Mouse (Mus musculus) fibroblast of lung, adult 2 months (primary cell): Measurements from ENCODE around the gene a.

Source experiments
- DNase-seq: peaks from one replicate; pipeline ENCODE4 v3.0.0-alpha.2; 2011; ENCODE audit warnings: low read depth

Gene a

DNA sequence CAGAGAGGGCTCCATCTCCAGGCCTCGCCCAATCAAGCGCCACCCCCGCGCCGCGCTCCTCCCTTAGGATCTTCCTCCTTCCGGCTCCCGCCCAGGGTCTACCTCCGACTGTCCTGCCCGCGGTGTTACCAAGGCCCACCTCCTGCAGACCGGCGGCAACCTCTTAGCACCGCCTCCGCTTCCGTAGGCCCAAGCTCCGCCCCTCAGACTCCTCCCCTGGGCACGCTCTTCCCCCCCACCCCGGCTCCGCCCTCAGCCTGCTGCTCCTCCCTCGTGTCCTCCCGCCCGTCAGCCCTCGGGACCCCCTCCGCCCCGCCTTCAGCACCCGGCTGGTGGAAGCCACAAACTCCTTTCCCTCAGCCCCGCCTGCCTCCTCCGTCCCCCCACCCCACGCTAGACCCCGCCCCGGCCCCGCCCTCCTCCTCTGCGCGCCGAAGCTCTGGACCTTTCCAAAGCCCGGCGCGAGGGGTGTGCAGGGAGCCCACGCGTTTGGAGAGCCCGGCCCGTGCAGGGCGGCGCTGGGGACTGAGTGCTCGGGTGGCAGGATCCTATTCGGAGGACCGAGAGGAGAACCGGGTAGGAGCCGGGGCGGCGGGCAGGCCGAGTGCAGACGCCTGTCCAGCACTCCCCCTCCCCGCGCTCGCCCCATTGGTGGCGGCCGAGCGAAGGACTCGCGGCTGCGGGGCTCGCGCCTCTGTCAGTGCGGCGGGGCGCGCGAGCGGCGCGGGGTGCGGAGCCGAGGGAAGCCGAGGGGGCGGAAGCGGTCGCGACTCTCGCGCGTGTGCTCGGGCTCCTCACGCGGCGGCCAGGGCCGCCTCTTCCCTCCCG lies at the start of gene a, which contains the start of gene Raly:
a (plus strand) TSS at position 747 of the 828 bp plus-strand sequence.
Raly (plus strand) TSS at position 441 of the 828 bp plus-strand sequence.
- DNase-seq: peak; percentile 91

DNA sequence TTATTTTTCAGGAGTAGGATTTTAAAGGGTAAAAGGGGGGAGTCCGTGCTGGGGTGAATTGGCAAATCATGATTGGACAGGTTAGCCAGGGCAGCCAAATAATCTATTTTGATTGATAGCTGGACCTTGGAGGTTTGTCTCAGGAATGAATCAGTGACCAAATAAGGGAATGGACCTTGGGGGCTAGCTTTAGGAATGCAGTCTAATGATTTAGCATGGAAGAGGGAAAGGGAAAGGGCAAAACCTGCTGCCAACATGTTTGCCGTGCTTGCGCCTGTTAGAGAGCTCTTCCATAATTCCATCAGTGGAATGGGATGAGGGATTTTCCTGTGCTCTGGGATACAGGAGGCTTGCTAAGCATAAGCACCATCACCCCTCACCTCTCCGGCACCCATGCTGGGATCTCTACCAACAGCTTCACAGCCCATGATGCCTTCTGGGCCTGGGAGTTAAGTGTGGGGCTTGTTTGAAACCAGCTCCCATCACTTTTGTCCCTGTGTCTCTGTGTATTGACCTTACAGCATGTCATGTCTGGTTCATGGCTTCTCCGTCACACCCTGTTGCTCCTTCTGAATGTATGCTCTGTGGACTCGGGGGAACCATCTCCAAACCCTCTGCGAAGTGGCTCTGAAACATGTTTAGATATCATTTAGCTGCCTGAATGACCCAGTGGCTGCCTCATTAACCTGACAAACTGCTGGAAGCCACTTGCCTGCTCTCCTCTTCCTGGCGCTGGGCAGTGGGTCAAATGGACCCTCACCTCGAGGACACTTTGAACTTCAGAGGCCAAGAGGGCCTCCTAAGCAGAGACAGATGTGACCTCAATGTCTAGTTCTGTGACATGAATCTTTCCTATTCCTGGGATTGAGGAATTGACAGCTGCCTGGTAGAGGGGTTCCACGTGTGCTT lies 48.0 kb upstream of the a start:
- DNase-seq: no peak

DNA sequence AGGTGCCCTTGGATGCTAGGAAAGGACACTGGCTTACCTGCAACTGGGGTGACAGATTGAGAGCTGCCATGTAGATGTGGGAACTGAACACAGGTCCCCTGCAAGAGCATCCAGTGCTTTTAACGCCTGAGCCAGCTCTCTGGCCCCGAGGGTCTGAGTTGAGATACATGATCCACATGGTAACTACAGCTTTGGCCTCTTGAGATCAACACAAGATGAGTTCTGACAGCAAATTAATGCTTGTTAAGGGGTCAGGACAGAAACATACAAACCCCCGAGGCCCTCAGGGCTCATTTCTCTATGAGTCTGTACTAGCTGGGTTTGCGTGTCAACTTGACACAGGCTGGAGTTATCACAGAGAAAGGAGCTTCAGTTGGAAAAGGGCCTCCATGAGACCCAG lies 47.3 kb upstream of the a start:
- DNase-seq: no peak

DNA sequence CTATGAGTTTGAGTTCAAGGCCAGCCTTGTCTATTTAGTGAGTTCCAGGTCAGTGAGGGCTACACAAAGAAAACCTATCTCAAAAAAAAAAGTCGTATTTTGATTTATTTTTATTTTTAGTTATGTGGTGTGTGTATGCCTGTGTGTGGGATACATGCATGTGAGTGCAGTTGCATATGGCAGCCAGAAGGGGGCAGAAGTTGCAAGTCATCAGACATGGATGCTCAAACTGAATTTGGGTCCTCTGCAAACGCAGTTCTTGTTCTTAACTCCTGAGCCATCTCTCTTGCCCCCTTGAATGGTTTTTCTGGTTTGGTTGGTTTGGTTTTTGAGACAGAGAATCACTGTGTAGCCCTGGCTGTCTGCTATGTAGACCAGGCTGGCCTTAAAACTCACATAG lies 42.8 kb upstream of the a start:
- no peak for DNase-seq

DNA sequence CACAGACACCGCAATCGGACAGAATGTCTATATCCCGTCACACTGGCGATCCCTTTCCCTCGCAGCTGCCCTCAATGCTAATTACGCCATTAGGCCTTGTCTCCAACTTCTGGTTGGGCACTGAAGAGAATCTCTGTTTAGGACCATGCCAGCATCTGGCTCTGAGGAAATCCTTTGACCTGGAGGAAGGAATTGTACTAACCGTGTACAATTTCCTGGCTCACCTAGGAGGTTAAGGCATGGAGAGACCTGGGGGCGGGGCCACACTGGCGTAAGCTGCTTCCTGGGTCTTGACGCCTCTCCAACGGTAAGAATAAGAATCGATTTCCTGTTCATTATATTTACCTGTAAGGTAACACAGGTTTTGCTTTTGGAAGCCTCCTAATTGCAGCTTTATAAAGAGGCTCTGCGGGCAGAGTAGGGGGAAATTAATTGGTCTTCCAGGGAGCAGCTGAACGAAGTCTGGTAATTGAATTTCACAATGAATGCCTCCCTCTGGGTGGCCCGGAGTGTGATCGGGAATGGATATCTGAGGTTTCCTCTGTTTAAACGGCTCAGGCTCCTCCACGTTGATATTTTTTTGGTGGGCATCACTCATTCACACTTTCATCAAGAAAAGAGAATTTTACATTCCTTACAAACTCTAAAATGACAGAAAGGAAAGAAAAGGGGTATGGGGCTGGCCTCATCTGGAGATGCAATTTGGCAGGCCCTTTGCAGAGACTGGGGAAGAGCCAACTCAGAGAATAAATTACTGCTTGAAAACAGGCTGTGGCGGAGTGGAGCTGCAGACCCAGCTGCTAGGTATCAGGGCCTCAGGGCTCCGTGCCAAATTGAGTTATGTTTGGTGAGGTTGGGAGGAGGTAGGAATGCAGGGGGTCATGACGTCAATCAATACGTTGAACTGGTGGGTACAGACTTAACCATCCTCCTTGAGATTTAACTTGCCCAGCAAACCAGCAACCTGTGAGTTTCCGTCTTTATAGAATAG lies 41.9 kb upstream of the a start:
- DNase-seq: no peak

DNA sequence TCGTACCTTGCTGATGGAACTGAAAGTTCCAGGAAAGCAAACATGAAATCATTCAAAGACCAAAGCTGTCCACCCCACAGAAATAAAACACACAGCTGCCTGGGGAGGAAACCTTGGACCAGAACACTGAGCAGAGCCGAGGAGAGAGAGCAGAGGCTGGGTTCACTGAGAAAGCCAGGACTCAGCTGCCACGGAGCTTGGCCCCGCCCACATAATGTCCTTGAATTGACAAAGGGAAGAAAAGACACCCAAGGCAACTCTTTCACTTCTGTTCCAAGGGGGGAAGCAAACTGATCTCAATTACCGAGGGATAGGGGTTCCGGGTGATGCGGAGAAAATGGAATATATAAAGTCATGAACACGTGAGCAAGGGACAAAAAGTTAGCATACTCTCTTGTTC lies 39.3 kb upstream of the a start:
- no peak for DNase-seq

DNA sequence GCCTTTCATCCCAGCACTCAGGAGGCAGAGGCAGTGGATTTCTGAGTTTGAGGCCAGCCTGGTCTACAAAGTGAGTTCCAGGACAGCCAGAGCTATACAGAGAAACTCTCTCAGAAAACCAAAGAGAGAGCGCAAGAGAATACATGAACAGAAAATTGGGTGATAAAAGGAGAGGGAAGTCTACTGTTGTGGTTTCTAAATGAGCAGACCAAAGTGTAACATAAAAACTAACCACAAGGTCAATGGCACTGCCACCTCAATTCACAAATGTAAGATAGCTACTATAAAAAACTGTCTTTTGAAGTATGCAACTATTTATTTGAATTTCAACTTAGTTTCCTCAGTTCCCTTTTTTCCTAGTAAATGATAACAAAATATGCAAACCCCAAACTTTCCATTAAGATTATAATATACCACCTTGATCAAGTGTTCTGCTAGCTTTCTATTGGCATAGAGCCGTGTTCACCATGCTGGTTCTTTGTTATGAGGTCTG lies 37.1 kb upstream of the a start:
- DNase-seq: no peak

DNA sequence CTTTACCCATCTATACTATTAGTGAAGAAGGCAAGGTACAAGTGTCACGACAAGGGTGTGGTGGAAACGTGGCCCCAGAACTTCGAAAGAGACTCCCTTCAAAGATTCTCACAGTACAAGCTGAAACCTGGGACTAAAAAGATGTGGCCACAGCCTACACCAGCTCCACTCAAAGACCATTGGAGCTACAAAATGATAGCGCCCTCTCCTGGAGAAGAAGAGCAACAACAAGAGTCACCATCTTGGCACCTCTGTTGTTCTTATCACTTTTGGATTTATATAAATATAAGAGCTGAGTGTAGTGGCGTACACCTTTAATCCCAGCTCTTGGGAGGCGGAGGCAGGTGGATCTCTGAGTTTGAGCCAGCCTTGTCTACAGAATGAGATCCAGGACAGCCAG lies 35.4 kb upstream of the a start:
- no peak for DNase-seq

DNA sequence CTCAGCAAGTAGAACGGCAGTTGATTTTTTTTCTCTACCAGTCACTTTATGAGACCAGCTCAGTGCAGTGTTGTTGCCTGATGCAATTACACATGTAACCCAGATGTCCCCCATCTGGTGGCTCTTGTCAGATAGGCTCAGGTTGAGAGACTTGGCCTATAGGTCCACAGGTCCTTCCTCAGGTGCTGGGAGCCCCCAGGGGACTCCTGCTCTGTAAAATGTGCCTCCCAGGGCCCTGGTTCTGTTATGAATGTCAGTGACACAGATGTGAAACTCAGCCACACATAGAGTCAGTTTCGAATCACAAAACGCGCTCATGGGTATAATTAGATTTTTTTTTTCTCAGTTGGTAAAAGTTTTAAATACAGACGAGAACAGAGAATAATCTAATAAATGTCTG lies 33.5 kb upstream of the a start:
- no peak for DNase-seq

DNA sequence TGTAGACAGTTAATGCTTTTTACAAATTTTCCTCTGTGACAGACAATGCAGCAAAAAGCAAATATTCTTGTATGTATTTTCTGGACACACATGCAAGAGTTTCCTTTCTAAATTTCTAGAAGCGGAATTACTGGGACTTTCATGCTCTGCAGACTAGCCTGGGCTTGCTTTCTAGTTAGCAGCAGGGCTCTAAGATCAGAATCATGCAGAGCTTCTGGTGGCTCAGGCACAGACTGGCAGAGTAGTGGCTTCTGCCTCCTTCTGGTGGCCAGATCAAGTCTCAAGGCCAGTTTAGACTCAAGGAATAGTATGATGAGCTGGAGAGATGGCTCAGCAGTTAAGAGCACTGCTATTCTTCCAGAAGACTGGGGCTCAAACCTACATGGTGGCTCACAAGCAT lies 32.7 kb upstream of the a start:
- no peak for DNase-seq

DNA sequence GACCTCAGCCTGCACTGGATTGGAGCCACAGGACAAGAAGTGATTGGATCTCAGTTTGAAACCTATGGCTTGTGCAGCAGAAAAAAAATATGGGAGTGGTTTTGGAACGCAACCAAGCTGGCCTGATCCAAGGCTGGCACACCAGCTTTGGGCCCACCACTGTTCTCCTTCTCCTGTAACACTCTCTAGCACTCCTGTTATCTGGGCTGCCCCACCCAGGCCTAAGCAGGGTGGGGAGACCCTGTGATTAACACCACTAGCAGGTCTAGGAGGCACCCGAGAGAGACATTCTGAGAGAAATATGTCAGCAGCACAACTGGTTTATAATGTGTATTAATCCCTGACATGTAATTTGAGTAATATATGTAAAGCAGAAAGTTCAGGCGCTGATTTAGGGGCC lies 28.0 kb upstream of the a start:
- no peak for DNase-seq

DNA sequence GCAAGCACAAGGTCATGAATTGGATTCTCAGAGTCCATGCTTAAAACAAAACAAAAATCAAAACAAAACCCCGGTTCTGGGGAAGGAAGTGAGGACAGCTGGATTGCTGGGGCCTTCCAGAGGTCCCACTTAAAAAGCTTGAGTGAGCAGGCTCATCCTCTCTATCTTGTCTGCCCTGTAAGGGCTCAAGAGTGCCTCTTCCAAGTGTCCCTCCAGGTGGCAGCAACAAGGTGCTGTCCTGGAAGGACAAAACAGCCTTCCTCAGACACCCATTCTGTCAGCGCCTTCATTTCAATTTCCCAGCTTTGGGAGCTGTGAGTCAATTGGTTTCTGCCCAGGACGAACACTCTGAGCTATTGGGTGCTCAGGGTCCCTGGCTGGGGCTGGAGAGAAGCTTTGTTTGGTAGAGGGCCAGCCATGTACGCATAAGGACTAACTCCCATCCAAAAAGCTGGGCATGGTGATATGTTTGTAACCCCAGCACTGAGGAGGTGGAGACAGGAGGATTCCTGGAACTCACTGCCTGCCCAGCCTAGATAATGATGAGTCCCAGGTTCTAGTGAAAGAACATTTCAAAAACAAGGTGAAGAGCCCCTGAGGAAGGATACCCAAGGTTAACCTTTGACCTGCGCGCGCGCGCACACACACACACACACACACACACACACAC lies 26.2 kb upstream of the a start:
- DNase-seq: no peak

DNA sequence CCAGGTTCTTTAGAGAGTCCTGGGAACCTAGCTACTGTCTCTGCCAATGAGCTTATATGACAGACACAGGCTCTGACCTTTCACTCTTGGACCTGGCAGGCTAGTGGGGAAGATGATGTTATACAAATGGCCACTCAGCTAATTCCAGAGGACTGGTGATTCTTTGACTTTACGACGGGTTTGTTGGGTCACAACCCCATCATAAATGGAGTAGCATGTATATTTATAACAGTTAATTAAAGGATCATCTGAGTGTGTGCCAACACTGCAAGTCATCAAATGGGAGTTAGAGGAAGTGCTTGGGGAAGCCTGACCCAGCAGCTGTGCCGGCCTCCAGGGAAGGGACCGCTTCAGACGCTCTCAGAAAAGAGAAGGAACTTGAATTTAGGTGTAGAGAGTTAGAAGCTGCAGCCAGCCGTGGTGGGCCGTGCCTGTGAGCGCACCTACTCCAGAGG lies 25.6 kb upstream of the a start:
- DNase-seq: no peak

DNA sequence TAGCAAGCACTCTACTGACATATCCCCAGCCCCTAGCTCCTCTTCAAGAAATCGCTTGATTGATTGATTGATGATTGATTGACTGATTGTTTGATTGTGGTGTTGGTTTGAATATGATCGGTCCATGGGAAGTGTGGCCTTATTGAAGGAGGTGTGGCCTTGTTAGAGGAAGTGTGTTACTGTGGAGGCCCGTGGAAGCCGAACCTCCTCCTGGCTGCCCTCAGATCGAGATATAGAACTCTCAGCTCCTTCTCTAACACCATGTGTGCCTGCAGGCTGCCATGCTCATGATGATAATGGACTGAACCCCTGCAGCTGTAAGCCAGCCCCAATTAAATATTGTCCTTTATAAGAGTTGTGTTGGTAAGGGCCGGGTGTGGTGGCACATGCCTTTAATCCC lies 24.2 kb upstream of the a start:
- DNase-seq: no peak

DNA sequence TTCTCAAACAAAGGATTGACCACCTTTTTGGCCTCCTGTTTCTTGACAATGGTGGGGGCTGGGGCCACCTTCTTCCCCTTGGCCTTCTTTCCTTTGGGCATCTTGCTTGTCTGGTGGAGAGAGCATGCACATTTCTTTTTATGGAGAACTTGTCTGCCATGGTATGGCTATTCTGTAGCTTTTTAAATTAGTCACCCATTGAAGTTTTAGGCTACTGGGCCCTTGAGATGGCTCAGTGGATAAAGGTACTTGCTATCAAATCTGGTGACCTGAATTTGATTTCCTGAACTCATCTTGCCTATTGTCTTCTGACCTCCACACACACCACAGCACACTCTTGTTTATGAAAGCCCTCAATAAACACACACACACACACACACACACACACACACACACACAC lies 21.3 kb upstream of the a start, which contains the start of gene Gm14214:
Gm14214 (minus strand) TSS at position 101 of the 400 bp plus-strand sequence.
- no peak for DNase-seq

DNA sequence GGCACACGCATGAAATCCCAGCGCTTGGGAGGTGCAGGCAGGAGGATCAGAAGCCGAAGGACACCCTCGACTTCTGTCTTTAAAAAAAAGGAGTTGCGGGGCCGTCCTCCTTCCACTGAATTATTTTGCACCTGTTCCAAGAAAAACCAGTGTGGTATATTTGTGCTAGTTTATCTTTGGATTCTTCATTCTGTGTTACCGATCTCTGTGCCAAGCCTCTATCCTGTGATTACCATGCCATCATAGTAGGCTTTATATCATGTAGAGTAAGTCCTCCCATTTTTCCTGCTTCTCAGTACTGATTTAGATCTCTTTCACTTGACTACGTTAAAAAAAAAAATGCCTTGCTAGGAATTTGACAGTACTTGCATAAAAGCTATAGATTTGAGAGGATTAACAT lies 19.6 kb upstream of the a start:
- DNase-seq: no peak

DNA sequence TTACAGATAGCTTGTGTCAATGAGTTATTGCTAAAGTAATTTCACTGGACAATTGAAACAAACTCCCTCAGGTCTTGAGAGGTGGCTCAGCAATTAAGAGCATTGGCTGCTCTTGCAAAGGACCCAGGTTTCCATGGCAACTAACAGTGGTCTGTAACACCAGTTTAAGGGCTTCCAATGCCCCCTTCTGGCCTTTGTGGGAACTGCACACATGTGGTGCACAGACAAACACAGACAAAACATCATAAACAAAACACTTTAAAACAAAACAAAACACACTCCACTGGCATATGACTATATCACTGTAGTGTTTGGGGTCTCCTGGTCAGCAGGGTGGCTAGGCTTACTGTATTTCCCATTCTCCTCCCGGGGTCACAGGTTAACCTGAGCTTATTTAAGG lies 17.2 kb upstream of the a start:
- DNase-seq: no peak

DNA sequence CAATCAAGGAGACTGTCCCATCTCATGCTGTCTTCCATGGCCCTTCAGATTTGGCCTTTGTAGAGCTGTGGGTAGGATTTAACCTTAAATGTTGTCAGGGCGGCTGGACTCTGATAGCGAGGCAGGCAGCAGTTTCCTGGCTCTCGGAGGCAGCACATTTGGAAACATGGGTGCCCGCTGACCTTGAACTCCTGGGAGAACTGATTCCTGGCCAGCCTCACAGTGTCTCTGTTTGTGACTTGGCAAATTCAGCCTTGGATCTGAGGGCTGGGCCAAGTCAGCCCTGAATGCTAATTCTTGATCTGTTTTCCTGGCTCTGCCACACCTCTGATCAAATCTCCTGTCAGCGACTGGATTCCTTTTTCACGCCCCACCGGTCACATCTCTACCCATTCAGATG lies 14.7 kb upstream of the a start:
- no peak for DNase-seq

DNA sequence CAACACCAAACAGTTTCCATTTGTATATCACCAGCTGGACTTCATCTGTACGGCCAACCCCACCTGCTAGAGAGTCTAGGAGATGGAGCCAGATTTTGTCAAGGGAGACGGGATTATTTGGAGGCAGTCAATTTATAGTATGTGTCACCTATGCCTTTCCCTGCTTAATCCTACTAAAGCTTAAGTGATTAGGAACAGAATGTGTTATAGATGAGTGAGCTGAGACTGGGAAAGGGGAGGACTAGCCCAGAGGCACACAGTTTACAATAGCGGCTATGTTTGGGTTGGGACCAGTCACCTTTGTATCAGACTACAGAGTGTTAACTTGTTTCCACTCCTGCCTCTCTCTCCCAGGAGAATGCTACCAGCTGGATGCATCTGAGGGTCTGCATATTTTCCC lies 11.6 kb upstream of the a start:
- DNase-seq: no peak

DNA sequence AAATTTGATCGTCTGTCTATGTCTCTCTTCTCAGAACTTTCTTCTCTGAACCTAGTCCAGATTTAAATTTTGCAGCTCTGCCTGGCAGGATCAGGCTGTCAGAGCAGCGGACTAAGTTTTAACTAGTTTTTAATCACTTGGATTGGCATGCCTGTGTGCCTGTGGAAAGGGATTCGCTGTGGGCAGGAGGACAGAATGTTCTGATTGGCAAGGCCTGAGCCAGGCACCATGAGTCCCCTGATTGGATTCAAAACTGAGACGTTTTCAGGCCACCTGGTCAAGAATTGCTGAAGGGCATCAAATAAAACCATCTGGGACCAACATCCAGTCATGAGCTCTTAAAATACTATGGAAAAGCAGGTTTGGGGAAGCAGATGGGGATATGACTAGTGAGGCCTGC lies 8.8 kb upstream of the a start:
- DNase-seq: no peak
